Mouse (Mus musculus) kidney, embryonic 14.5 days (tissue): ENCODE results near the gene Gpd2. TPM values are rescaled to one million over a fixed set of nuclear protein-coding genes. Genes with fewer than 3 reads are reported as not detected.

Experiments
- ATAC-seq: fragments of 200-750 bp; cut with Nextera tagmentation; 2 replicates; pipeline ENCODE4 v1.8.0; 2017; ENCODE audit warnings: moderate number of reproducible peaks, mild to moderate bottlenecking, moderate TSS enrichment, moderate library complexity; ENCODE audit not compliant: low FRiP score, low TSS enrichment
- H3K27ac ChIP-seq: fragments of 300-500 bp; sonication (generic); 2 replicates; pipeline ENCODE4 v1.5.1; 2014; ENCODE audit warnings: low read depth, mild to moderate bottlenecking, low read length, moderate library complexity, mixed read lengths
- H3K27me3 ChIP-seq: fragments of 300-500 bp; sonication (generic); 2 replicates; pipeline ENCODE4 v1.6.1; 2014; ENCODE audit warnings: mild to moderate bottlenecking, low read length; ENCODE audit not compliant: control insufficient read depth, insufficient read depth
- H3K36me3 ChIP-seq: fragments of 300-500 bp; sonication (generic); 2 replicates; pipeline ENCODE4 v1.6.1; 2014; ENCODE audit warnings: low read length, mixed read lengths; ENCODE audit not compliant: control insufficient read depth, insufficient read depth
- H3K4me1 ChIP-seq: fragments of 300-500 bp; sonication (generic); 2 replicates; pipeline ENCODE4 v1.6.1; 2014; ENCODE audit warnings: low read length, mixed read lengths; ENCODE audit not compliant: control insufficient read depth, insufficient read depth
- H3K4me2 ChIP-seq: fragments of 300-500 bp; sonication (generic); replicated peaks from 2 replicates; pipeline ENCODE4 v1.6.1; 2014; ENCODE audit warnings: low read depth, mild to moderate bottlenecking, low read length
- H3K4me3 ChIP-seq: fragments of 300-500 bp; sonication (generic); 2 replicates; pipeline ENCODE4 v1.5.1; 2014; ENCODE audit warnings: mild to moderate bottlenecking, low read length
- H3K9ac ChIP-seq: fragments of 300-500 bp; sonication (generic); 2 replicates; pipeline ENCODE4 v1.6.1; 2014; ENCODE audit warnings: low read depth, mild to moderate bottlenecking, low read length, moderate library complexity
- H3K9me3 ChIP-seq: fragments of 300-500 bp; sonication (generic); 2 replicates; pipeline ENCODE4 v1.6.1; 2016; ENCODE audit warnings: low read length; ENCODE audit not compliant: control insufficient read depth
- WGBS: fragments of 180-500 bp; shearing (Covaris S2); extraction: QIAGEN DNeasy Blood & Tissue Kit; methylation state at CpG from one replicate; pipeline ENCODE4 v1.1.7; 2014; 5-methylcytosine and 5-hydroxymethylcytosine counted together
- polyA plus RNA-seq: library from polyadenylated mRNA; unstranded; fragments of >200 nt; fragmentation: Nextera tagmentation; extraction: Ambion mirVana; gene quantifications from 2 replicates; pipeline ENCODE4 v1.2.1, GENCODE M21; 2014

The Gpd2 gene
- 12.0 and 19.7 TPM in 2 replicates for polyA plus RNA-seq

DNA sequence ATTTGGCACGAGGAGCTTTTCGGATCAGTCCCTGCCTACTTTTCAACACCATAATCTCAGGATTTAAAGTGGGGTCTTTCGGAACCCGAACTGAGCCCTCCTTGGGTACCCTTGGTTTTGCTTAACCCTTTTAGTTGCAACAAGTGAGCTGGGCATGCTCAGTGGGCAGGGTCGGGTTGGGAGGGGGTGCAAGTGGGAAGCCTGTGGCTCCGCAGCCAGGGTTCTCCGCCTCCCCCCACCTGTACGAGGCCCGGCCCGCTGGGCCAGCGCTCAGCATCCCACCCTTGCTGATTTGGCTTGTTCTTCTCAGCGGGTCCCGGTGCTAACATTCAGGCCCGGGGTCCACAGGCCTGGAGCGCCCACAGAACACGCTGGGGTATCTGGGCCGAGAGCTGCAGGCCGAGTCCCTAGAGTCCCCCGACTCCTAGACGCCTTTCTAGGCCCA lies at the start of gene Gpd2:
TSS of gene Gpd2 (plus strand) at position 161 of the 445 bp plus-strand sequence.
- peaks cover 5% of the 10 kb centered on the region; the same call in 1 of the 2 replicates for H3K4me1 ChIP-seq
- H3K36me3 ChIP-seq: no peaks in the 10 kb centered on the region
- no peaks in the 10 kb centered on the region for H3K27me3 ChIP-seq
- H3K4me3 ChIP-seq: peak within 1 kb of the TSS; percentile 75
- ATAC-seq: peak; percentile 56; the same call in 1 of the 2 replicates
- peak within 1 kb of the TSS; percentile 63 for H3K27ac ChIP-seq
- peak within 1 kb of the TSS; percentile 80 for H3K9ac ChIP-seq
- no peaks in the 10 kb centered on the region for H3K9me3 ChIP-seq
- H3K4me2 ChIP-seq: peak within 1 kb of the TSS; percentile 93
- 7% methylated on average over 17 of the region's 20 CpGs for WGBS

DNA sequence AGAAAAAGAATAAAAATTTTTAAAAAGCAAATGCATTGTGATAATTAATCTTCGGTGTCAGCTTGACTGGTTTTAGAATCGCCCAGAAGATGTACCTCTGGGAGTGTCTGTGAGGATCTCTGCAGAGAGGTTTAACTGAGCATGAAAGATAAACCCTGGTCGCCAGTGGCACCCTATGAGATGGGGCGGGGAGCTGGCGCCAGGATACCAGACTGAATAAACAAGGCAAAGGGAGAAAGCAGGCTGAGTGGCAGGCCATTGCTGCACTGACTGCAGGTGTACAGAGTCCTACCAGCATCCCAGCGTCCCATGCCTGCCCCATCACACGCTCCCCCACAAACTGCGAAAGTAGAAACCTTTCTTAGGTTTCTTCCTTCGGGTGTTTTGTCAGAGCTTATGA lies 49.2 kb upstream of the Gpd2 start:
- no peak overlapping the region for H3K9ac ChIP-seq
- no peaks in the 10 kb centered on the region for H3K4me1 ChIP-seq
- H3K9me3 ChIP-seq: no peaks in the 10 kb centered on the region; the same call in 1 of the 2 replicates
- no peak overlapping the region for H3K4me3 ChIP-seq
- no peaks in the 10 kb centered on the region for H3K27me3 ChIP-seq
- H3K4me2 ChIP-seq: no peak overlapping the region
- 43% methylated on average over 9 of the region's 9 CpGs for WGBS
- peak; percentile 90 for ATAC-seq
- H3K27ac ChIP-seq: no peak overlapping the region
- H3K36me3 ChIP-seq: no peaks in the 10 kb centered on the region

DNA sequence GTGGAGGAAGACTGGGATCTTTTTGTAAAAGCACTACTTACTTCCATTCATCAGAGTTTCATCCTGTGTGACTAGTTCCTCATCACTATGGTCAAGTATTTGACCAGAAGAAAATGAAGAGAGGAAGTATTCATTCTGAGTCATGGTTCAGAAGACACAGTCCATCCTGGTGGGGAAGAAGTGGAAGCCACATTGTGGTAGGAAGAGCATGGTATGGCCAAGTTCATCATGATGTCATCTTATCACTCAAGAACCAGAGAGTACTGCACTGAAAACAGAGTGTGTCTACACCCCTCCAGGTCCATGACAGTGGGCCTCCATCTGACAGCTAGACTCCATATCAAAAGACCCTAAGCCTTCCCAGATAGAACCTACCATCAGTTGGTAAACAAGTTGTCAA lies 46.6 kb upstream of the Gpd2 start:
- ATAC-seq: no peak
- no peak overlapping the region for H3K4me2 ChIP-seq
- no peaks in the 10 kb centered on the region for H3K36me3 ChIP-seq

GRCm38 (mm10) chr2:57199046-57199445 lies 38.4 kb upstream of the Gpd2 start:
- no peaks in the 10 kb centered on the region for H3K4me1 ChIP-seq
- no peak overlapping the region for H3K27ac ChIP-seq
- no peak overlapping the region for H3K4me2 ChIP-seq
- H3K36me3 ChIP-seq: no peaks in the 10 kb centered on the region
- no peak for ATAC-seq
- H3K4me3 ChIP-seq: no peak overlapping the region
- no peaks in the 10 kb centered on the region for H3K9me3 ChIP-seq
- no peaks in the 10 kb centered on the region for H3K27me3 ChIP-seq
- WGBS: 90% methylated on average over 3 of the region's 3 CpGs
- H3K9ac ChIP-seq: no peak overlapping the region

More for the DNA sequence above, 46.6 kb upstream of the Gpd2 start:
- no peak overlapping the region for H3K27ac ChIP-seq
- H3K4me3 ChIP-seq: no peak overlapping the region
- H3K27me3 ChIP-seq: no peaks in the 10 kb centered on the region
- H3K9me3 ChIP-seq: no peaks in the 10 kb centered on the region; the same call in 1 of the 2 replicates
- no peaks in the 10 kb centered on the region for H3K4me1 ChIP-seq
- no peak overlapping the region for H3K9ac ChIP-seq

DNA sequence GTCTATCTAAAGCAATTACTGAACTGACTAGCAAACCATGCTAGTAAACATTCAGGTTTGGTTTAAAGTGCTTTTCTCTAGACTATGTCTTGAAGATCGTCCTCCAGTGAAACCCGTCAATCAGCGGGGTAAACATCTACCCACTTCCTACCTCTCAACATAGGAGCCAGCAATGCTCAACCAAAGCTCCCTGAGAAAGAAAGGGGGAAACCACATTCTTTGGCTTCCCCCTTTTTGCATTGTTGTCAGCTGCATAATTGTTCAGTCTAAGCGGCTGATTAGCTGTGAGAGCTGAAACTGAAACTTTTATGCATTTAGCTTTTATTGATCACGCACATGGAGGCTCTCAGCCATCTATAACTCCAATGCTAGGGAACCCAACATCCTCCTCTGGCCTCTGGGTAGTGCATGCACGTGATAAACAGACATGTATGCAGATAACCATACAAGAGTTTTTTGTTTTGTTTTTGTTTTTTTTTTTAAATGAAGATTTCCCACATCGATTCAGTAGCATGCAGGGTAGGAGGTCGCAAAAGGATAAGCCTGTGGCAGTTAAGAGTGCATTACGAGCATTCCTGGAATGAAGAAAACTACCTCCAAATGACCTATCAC lies 28.9 kb upstream of the Gpd2 start:
- 0 out of 2 replicates have a peak, but pooled peaks cover 3% of the 10 kb centered on the region for H3K27me3 ChIP-seq
- no peak overlapping the region for H3K9ac ChIP-seq
- no peaks in the 10 kb centered on the region for H3K36me3 ChIP-seq
- no peaks in the 10 kb centered on the region for H3K9me3 ChIP-seq
- H3K4me2 ChIP-seq: no peak overlapping the region
- H3K4me1 ChIP-seq: no peaks in the 10 kb centered on the region; the same call in 1 of the 2 replicates
- H3K27ac ChIP-seq: no peak overlapping the region
- no peak for ATAC-seq
- 91% methylated on average over 9 of the region's 9 CpGs for WGBS
- H3K4me3 ChIP-seq: no peak overlapping the region

DNA sequence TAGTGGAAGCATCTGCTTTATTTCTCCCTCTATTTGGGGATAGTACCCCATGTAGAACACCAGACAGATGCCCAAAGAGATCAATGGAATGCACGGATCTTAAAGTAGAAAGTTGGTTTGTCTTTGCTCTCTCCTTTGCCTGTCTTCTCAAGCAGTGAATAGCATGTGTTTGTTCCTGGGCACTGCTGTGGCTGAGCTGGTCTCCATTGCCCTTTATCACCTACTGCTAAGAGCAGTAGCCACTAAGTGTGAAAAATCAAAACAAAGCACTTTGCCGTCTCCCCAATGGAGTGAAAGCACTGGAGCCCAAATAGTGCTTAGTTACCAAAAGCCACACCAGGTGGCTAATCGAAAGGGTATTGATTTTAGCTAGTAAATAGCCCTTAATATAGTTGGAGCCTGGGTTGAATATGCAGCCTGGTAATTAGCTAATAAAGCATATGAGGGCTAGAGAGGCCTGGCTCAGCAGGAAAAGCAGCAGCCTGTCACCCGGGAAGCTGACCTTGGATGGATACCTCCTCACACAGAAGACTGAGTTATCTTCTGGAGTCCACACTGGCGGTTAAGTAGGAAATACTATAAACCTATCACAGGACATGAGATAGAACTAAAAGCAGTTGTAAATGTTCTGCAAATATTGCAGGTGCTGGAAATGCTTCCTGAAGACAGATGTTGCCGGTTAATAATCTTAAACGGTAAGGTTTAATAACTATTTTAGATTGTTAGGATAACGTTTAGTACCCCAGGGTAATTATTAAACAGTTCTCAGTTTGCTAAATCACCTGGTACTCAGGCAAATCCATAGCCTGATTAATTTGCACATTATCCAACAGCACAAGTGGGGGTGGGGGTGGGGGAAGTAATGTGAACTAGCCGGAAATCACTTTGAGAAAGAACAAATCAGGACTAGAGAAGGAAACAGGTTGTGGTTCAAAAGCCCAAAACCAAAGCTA lies 26.1 kb upstream of the Gpd2 start:
- Histone ChIP-seq H3K4me2 (no peak overlapping the region), H3K27ac (no peak overlapping the region), H3K9me3 (0 out of 2 replicates have a peak, but pooled peaks cover 3% of the 10 kb centered on the region), H3K4me3 (no peak overlapping the region), H3K9ac (no peak overlapping the region), H3K36me3 (no peaks in the 10 kb centered on the region), H3K27me3 (0 out of 2 replicates have a peak, but pooled peaks cover 3% of the 10 kb centered on the region), H3K4me1 (no peaks in the 10 kb centered on the region; the same call in 1 of the 2 replicates)
- WGBS: 51% methylated on average over 9 of the region's 9 CpGs
- ATAC-seq: no peak

DNA sequence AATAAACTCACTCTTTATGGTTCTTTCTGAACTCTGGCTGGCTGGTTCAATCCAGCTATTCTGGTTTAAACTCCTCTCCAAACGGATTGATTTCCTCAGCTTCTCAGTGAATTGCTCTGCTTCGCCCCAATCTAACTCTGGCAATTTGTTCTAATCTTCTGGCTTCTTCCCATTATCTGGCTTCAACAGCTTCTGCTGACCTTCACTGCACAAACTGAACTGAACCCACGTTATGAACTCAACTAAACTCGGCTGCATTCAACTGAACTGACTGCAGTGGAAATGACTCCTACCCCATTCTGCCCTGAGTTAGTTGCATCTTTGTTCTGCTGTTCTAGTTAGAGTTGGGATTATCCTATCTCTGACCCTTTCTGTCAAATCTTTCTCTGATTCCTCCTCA lies 24.1 kb upstream of the Gpd2 start:
- ATAC-seq: no peak
- 0 out of 2 replicates have a peak, but pooled peaks cover 3% of the 10 kb centered on the region for H3K9me3 ChIP-seq
- H3K36me3 ChIP-seq: no peaks in the 10 kb centered on the region
- H3K27ac ChIP-seq: no peak overlapping the region
- H3K4me2 ChIP-seq: no peak overlapping the region
- no peaks in the 10 kb centered on the region; the same call in 1 of the 2 replicates for H3K4me1 ChIP-seq
- H3K27me3 ChIP-seq: no peaks in the 10 kb centered on the region
- H3K4me3 ChIP-seq: no peak overlapping the region
- 92% methylated on average over 4 of the region's 4 CpGs for WGBS
- H3K9ac ChIP-seq: no peak overlapping the region

- no peak overlapping the region for H3K4me2 ChIP-seq
- H3K4me1 ChIP-seq: no peaks in the 10 kb centered on the region
- H3K9ac ChIP-seq: no peak overlapping the region
- ATAC-seq: 0 out of 2 replicates have a peak, but pooled peaks have one; percentile 39
- H3K9me3 ChIP-seq: no peaks in the 10 kb centered on the region
- no peaks in the 10 kb centered on the region for H3K36me3 ChIP-seq
- WGBS: 88% methylated on average over 3 of the region's 3 CpGs
- H3K27me3 ChIP-seq: no peaks in the 10 kb centered on the region
- no peak overlapping the region for H3K4me3 ChIP-seq
- no peak overlapping the region for H3K27ac ChIP-seq
Observed at GRCm38 (mm10) chr2:57223288-57224026, 14.0 kb upstream of the Gpd2 start.
